ENCODE assay signal across 24 mouse cellular contexts in the genomic region with DNA sequence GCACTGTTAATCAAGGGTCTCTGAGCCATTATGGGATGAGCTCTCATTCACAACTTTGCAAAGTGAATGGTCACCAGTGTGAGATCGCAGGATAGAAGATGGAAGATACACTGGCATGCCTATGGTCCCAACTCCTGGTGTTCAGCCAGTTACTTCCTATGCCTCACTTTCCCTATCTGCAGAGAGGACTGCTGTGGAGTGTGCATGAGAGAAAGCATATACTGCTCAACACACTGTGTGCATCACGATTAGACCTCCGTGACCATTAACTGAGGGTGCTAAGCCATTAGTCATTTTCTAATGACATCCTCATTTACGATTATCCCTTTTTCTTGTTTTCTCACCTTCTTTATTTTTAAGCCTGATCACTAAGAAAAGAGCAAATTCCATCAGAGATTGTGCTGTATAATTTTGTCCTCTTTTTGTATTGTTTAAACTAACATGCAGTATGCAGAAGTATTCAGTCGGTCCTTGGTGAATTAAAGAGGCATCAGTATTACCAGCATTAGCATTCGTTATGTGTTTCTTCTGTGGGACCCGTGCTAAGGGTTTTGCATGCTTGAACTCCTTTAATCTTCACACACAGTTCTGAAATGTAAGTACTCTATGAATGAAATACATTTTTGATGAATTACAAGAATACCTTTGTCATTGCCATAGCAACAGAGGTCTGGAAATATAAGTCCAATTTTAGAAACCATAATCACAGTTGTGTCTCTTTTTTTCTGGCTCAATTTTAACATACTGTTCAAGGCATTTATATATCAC.
DNase-seq lines count a peak whose midpoint lies in the region; ATAC-seq and TF ChIP-seq lines count a peak whose summit lies in the region.
"Had no signal": no experiment of that assay in that cellular context is flagged by ENCODE, and none has a peak within 500 bp of the region (broad histone marks: within the 10 kb centered on the region; RNA-seq: fewer than 3 reads in every experiment).

No protein-coding gene starts in this region.

- H3K4me1 ChIP-seq in forebrain, embryonic 14.5 days (ENCODE audit: control insufficient read depth, insufficient read depth, low read length): no peaks in the 10 kb centered on the region
- H3K4me1 ChIP-seq in forebrain, embryonic 10.5 days: no peaks in the 10 kb centered on the region
- H3K4me1 ChIP-seq in hindbrain, postnatal 0 days (ENCODE audit: insufficient read depth, low read length): no peaks in the 10 kb centered on the region
- no peaks in the 10 kb centered on the region for H3K4me1 ChIP-seq in hindbrain, embryonic 13.5 days (replicated peaks)
- H3K4me1 ChIP-seq in midbrain, postnatal 0 days (ENCODE audit: insufficient read depth, low read length): peaks cover 3% of the 10 kb centered on the region; the same call in 1 of the 2 replicates
- H3K4me1 ChIP-seq: embryonic facial prominence, embryonic 15.5 days; kidney, embryonic 15.5 days; limb, embryonic 10.5 days; liver, embryonic 15.5 days; midbrain, embryonic 12.5 days had no signal

- WGBS in forebrain, embryonic 14.5 days: 66% methylated on average over 7 of the region's 7 CpGs
- 85% methylated on average over 7 of the region's 7 CpGs for WGBS in forebrain, embryonic 10.5 days
- 70% methylated on average over 7 of the region's 7 CpGs for WGBS in hindbrain, postnatal 0 days
- WGBS in hindbrain, embryonic 13.5 days: 71% methylated on average over 7 of the region's 7 CpGs
- 49% methylated on average over 7 of the region's 7 CpGs for WGBS in midbrain, postnatal 0 days

- DNase-seq in forebrain, embryonic 14.5 days (ENCODE audit: low spot score): peak; percentile 17
- DNase-seq in forebrain, embryonic 10.5 days (ENCODE audit: extremely low spot score, low spot score): no peak
- DNase-seq in hindbrain, postnatal 0 days (ENCODE audit: low spot score): peak; percentile 14
- DNase-seq in brain, embryonic 14.5 days (ENCODE audit: low read depth): peak; percentile 47
- peak; percentile 27 for DNase-seq in midbrain, postnatal 0 days (ENCODE audit: low spot score)
- DNase-seq in kidney, postnatal 10 days: no peak
- DNase-seq: adrenal gland, postnatal 14 days; cerebellum, adult 11 months; cerebellum, adult 9-11 months; gastrocnemius, postnatal 25 days; heart, adult 2 months; heart, postnatal 14 days; layer of hippocampus, adult 9-11 months; liver; thymus, adult 2 months; thymus, postnatal 4 days had no signal

- TF ChIP-seq POLR2A in brain, embryonic 14.5 days (IDR thresholded peaks at IDR 0.05; ENCODE audit: borderline replicate concordance, extremely low read depth, insufficient read depth, insufficient read length, poor library complexity, severe bottlenecking): no peak

- no peak overlapping the region for H3K4me2 ChIP-seq in forebrain, embryonic 14.5 days (ENCODE audit: low read length)
- H3K4me2 ChIP-seq in hindbrain, postnatal 0 days (ENCODE audit: low read depth, low read length): no peak overlapping the region
- no peak overlapping the region for H3K4me2 ChIP-seq in hindbrain, embryonic 13.5 days
- no peak overlapping the region for H3K4me2 ChIP-seq in midbrain, postnatal 0 days (ENCODE audit: low read depth, low read length, poor library complexity, severe bottlenecking)
- H3K4me2 ChIP-seq: embryonic facial prominence, embryonic 15.5 days; heart, embryonic 13.5 days; kidney, embryonic 15.5 days; liver, embryonic 15.5 days; midbrain, embryonic 12.5 days had no signal

- no peak overlapping the region for H3K9ac ChIP-seq in forebrain, embryonic 14.5 days (ENCODE audit: low read length)
- H3K9ac ChIP-seq in hindbrain, postnatal 0 days (replicated peaks; ENCODE audit: low read length): no peak overlapping the region
- no peak overlapping the region for H3K9ac ChIP-seq in hindbrain, embryonic 13.5 days
- no peak overlapping the region for H3K9ac ChIP-seq in midbrain, postnatal 0 days (replicated peaks; ENCODE audit: low read length, poor library complexity, severe bottlenecking)
- H3K9ac ChIP-seq: embryonic facial prominence, embryonic 15.5 days; heart, embryonic 13.5 days; kidney, embryonic 15.5 days; liver, embryonic 15.5 days; midbrain, embryonic 12.5 days had no signal

- ATAC-seq in forebrain, embryonic 14.5 days: no peak
- no peak for ATAC-seq in hindbrain, postnatal 0 days
- ATAC-seq in hindbrain, embryonic 13.5 days (ENCODE audit: low FRiP score): no peak
- peak; percentile 78 for ATAC-seq in midbrain, postnatal 0 days (ENCODE audit: low FRiP score)
- ATAC-seq: intestine, postnatal 0 days had no signal

- H3K4me3 ChIP-seq in forebrain, embryonic 14.5 days (ENCODE audit: low read depth, low read length): no peak overlapping the region
- no peak overlapping the region for H3K4me3 ChIP-seq in forebrain, embryonic 10.5 days
- H3K4me3 ChIP-seq in hindbrain, postnatal 0 days (ENCODE audit: low read length): no peak overlapping the region
- H3K4me3 ChIP-seq in hindbrain, embryonic 13.5 days: no peak overlapping the region
- no peak overlapping the region for H3K4me3 ChIP-seq in midbrain, postnatal 0 days (ENCODE audit: low read depth, low read length)
- H3K4me3 ChIP-seq: embryonic facial prominence, embryonic 15.5 days; heart, adult 2 months; heart, embryonic 13.5 days; kidney, embryonic 15.5 days; limb, embryonic 10.5 days; liver, embryonic 15.5 days; midbrain, embryonic 12.5 days had no signal

- H3K36me3 ChIP-seq in forebrain, embryonic 14.5 days (ENCODE audit: control insufficient read depth, insufficient read depth, low read length): no peaks in the 10 kb centered on the region
- no peaks in the 10 kb centered on the region for H3K36me3 ChIP-seq in forebrain, embryonic 10.5 days (replicated peaks)
- H3K36me3 ChIP-seq in hindbrain, postnatal 0 days (ENCODE audit: insufficient read depth, low read length): no peaks in the 10 kb centered on the region
- H3K36me3 ChIP-seq in hindbrain, embryonic 13.5 days: no peaks in the 10 kb centered on the region
- no peaks in the 10 kb centered on the region for H3K36me3 ChIP-seq in midbrain, postnatal 0 days (ENCODE audit: insufficient read depth, low read length)
- H3K36me3 ChIP-seq: embryonic facial prominence, embryonic 15.5 days; heart, embryonic 13.5 days; kidney, embryonic 15.5 days; limb, embryonic 10.5 days; liver, embryonic 15.5 days; midbrain, embryonic 12.5 days had no signal

- H3K27me3 ChIP-seq in forebrain, embryonic 14.5 days (replicated peaks; ENCODE audit: control insufficient read depth, insufficient read depth, low read length): no peaks in the 10 kb centered on the region
- H3K27me3 ChIP-seq in forebrain, embryonic 10.5 days (ENCODE audit: poor library complexity, severe bottlenecking): no peaks in the 10 kb centered on the region
- no peaks in the 10 kb centered on the region for H3K27me3 ChIP-seq in hindbrain, postnatal 0 days (ENCODE audit: insufficient read depth, low read length)
- H3K27me3 ChIP-seq in hindbrain, embryonic 13.5 days: no peaks in the 10 kb centered on the region
- H3K27me3 ChIP-seq in midbrain, postnatal 0 days (ENCODE audit: insufficient read depth, low read length): no peaks in the 10 kb centered on the region
- H3K27me3 ChIP-seq: embryonic facial prominence, embryonic 15.5 days; heart, embryonic 13.5 days; kidney, embryonic 15.5 days; liver, embryonic 15.5 days; midbrain, embryonic 12.5 days had no signal

- no peak overlapping the region for H3K27ac ChIP-seq in forebrain, embryonic 14.5 days (ENCODE audit: low read depth, low read length)
- H3K27ac ChIP-seq in forebrain, embryonic 10.5 days: no peak overlapping the region
- H3K27ac ChIP-seq in hindbrain, postnatal 0 days: no peak overlapping the region
- no peak overlapping the region for H3K27ac ChIP-seq in hindbrain, embryonic 13.5 days
- H3K27ac ChIP-seq in midbrain, postnatal 0 days (ENCODE audit: low read depth, low read length): peak overlapping the region; percentile 18; the same call in 1 of the 2 replicates
- H3K27ac ChIP-seq: embryonic facial prominence, embryonic 15.5 days; heart, adult 2 months; heart, embryonic 13.5 days; kidney, embryonic 15.5 days; limb, embryonic 10.5 days; liver, embryonic 15.5 days; midbrain, embryonic 12.5 days had no signal

- no peak for TF ChIP-seq CTCF in hindbrain, postnatal 0 days (IDR thresholded peaks at IDR 0.05; ENCODE audit: low read depth)
- TF ChIP-seq CTCF in brain, embryonic 14.5 days (IDR thresholded peaks at IDR 0.05; ENCODE audit: borderline replicate concordance, extremely low read depth, insufficient read depth, insufficient read length): no peak
- no peak for TF ChIP-seq CTCF in midbrain, postnatal 0 days (IDR thresholded peaks at IDR 0.05)

- no peaks in the 10 kb centered on the region for H3K9me3 ChIP-seq in forebrain, embryonic 14.5 days (replicated peaks; ENCODE audit: control insufficient read depth, low read length)
- no peaks in the 10 kb centered on the region for H3K9me3 ChIP-seq in forebrain, embryonic 10.5 days
- no peaks in the 10 kb centered on the region for H3K9me3 ChIP-seq in hindbrain, postnatal 0 days (ENCODE audit: low read length)
- H3K9me3 ChIP-seq in hindbrain, embryonic 13.5 days: no peaks in the 10 kb centered on the region
- no peaks in the 10 kb centered on the region for H3K9me3 ChIP-seq in midbrain, postnatal 0 days (ENCODE audit: low read length)
- H3K9me3 ChIP-seq: embryonic facial prominence, embryonic 15.5 days; heart, embryonic 13.5 days; kidney, embryonic 15.5 days; limb, embryonic 10.5 days; liver, embryonic 15.5 days; midbrain, embryonic 12.5 days had no signal

Comparison
In these comparisons a context has a peak if more than half of its experiments do, and no peak if none do; other contexts are left out.
1. DNase-seq: peak in forebrain, embryonic 14.5 days (single experiment), hindbrain, postnatal 0 days (single experiment), brain, embryonic 14.5 days (single experiment) and midbrain, postnatal 0 days (single experiment); none in forebrain, embryonic 10.5 days (single experiment) and kidney, postnatal 10 days (single experiment).